Mouse (Mus musculus) T-cell, adult 2 months (primary cell): ENCODE measurements around the gene Ankrd9.

Experiments
- DNase-seq: peaks from one replicate; pipeline ENCODE4 v3.0.0; 2022; ENCODE audit warnings: low spot score

The Ankrd9 gene

GRCm38 (mm10) chr12:110989409-110989808 is 10.6 kb upstream of the Ankrd9 start:
- no peak for DNase-seq

- DNase-seq = no peak
Measured at GRCm38 (mm10) chr12:110986536-110987425, 7.9 kb upstream of the Ankrd9 start.

GRCm38 (mm10) chr12:110985141-110985540 is 6.3 kb upstream of the Ankrd9 start:
- DNase-seq = no peak

DNA sequence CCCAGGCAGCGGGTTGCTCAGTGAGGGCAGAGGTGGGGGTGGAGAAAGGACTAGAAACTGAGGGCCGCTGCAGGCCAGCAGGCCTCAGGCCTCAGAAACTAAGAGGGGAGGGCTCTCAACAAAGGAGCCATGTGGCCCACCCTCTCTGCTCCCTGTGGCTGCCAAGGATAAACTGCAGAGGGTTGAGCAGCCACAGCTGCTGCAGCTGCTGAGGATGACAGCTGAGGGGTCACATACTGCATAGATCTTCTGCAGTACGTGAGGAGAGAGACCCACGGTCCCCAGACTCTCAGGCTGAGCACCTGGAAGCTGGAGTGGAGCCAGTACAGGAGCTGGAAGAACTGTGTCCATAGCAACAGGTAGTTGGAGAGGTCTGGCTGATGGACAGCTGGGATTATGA is 5.8 kb upstream of the Ankrd9 start:
- DNase-seq = no peak

GRCm38 (mm10) chr12:110983714-110984113 is 4.9 kb upstream of the Ankrd9 start:
- DNase-seq = no peak

DNA sequence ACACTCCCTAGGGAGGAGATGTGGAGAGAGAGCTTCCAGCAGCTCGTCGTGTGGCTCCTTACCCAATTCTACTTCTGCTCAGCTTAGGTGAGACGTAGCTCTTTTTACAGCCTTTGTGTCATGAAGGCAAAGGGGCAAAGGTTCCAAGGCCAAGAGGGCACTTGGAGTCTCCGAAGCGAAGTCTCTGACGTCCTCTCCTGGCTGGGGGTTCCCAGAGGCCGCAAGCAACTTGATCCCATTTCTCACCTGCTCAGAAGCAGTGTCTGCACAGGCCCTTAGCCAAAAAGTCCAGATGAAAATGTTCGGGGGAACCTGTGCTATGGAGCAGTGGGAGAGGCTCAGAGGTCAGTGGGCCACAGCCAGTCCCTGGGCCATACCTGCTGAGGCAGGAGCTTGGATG is 4.2 kb upstream of the Ankrd9 start:
- no peak for DNase-seq

- no peak for DNase-seq
Measured at GRCm38 (mm10) chr12:110981736-110982135, 2.9 kb upstream of the Ankrd9 start.

DNA sequence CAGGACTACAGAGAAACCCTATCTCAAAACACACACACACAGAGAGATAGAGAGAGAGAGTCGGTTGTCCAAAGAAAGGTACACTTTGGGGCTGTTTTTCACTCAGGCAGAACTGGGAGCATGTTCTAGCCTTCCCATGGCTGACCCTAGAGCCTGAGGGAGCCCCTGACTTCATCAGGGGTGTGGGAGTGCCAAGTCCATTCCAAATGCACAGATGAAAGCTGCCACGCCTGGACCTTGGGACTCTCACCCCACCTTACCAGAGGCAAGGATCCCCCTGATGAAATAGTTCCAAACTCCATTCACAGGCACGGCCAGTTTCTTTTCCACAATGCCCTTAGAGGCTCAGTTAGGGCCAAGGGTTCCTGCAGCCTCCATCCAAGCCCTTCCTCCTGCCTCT is 968 bp upstream of the Ankrd9 start:
- no peak for DNase-seq

- DNase-seq = no peak
Measured at GRCm38 (mm10) chr12:110977896-110978606, 789 bp downstream of the Ankrd9 start.

DNA sequence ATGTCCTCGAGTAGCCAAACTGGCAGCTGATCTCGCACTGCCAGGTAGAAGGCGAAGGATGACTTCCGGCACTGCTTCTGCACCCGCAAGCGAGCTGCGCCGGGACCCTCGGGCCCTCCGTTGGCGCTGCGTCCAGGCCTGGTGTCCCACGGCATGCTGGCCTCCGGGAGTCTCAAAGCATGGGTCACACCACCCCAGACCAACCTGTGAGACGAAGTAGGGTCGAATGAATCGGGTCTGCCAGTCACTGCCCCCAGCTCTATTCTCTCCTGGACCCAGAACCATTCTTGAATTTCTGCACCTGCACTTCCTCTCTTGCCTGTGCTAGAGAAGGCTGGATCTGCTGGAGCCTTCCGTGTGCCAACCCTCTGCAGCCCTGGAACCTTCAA is 1.5 kb downstream of the Ankrd9 start:
- no peak for DNase-seq

- DNase-seq = no peak
Measured at GRCm38 (mm10) chr12:110976589-110977344, 2.1 kb downstream of the Ankrd9 start.

GRCm38 (mm10) chr12:110975838-110976468 is 2.9 kb downstream of the Ankrd9 start:
- no peak for DNase-seq

DNA sequence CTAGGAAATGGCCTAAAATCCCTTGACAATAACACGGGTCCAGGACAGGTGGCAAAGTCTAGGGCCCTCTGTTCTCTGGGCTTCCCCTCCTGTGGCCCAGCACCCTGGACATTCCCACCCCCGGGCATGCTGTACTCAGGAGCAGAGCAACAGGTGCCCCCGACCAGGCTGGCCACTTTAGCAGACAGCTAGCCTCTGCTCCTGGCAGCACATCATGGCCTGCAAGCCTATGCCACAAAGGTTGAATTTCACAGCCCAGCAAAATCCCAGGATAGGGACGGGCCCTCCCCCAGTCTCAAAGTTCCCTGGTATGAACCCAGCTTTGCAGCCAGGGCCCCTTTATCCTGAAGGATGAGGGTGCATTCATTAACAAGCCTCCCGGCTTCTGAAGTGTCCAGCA is 3.5 kb downstream of the Ankrd9 start:
- DNase-seq = no peak

- DNase-seq = no peak
Measured at GRCm38 (mm10) chr12:110974726-110975125, 4.1 kb downstream of the Ankrd9 start.

DNA sequence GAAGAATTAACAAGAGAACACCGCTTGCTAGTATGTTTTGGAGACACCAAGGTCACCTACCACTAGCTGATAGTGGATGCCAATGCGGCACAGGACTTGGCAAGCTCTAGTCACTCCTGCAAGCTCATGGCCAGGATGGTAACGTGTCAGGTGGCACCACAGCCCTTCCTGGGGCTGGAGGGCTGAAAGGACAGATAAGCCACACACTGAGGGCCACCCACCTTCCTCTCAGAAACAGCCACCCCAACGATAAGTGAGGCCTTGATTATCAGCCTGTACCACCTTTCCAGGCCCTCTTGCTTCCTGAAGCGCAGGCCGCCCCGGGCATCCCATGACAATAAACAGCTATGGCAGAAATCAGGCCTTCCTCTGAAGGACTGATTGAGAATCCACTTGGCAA is 4.5 kb downstream of the Ankrd9 start:
- DNase-seq = no peak

GRCm38 (mm10) chr12:110973829-110974228 is 5.0 kb downstream of the Ankrd9 start:
- no peak for DNase-seq

- no peak for DNase-seq
Measured at GRCm38 (mm10) chr12:110971972-110972371, 6.9 kb downstream of the Ankrd9 start.

DNA sequence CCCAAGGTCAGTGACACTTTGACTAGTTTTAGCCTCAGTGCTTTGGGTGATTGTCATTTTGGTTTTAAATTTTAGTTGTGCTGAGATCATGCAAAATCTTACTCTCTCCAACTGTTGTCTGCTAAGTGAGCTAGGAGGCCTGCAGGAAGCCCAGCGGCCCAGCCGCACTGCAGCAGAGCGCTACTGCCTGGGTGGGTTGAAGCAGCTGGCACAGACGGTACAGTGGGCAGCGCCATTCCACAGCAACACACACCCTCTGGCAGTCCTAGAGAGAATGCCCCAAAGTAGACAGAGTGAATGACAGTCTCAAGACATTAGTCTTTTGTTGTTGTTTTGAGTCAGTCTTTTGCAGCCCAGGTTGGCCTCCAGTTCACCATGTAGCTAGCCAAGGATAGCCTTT is 8.4 kb downstream of the Ankrd9 start:
- DNase-seq = no peak

GRCm38 (mm10) chr12:110967146-110967545 is 11.7 kb downstream of the Ankrd9 start:
- DNase-seq = no peak

DNA sequence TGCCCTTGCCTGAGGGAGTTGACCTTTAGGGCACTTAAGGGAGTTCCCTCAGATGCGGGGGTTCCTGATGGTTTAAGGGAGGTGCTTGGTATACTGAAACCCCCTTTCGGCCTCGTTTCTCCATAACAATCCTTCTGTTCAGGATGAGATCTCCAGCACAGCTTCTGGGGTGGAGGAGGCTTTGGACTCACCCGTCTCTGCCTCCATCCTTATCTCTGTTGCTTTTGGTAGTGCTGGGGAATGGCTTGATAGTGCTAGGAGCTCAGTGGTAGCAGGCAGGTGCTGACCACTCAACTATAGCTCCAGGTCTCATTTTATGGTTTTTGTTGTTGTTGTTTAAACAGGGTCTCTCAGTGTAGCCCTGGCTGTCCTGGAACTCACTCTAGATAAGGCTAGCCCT is 12.8 kb downstream of the Ankrd9 start:
- DNase-seq = no peak

- no peak for DNase-seq
Measured at GRCm38 (mm10) chr12:110965500-110965899, 13.3 kb downstream of the Ankrd9 start.

DNA sequence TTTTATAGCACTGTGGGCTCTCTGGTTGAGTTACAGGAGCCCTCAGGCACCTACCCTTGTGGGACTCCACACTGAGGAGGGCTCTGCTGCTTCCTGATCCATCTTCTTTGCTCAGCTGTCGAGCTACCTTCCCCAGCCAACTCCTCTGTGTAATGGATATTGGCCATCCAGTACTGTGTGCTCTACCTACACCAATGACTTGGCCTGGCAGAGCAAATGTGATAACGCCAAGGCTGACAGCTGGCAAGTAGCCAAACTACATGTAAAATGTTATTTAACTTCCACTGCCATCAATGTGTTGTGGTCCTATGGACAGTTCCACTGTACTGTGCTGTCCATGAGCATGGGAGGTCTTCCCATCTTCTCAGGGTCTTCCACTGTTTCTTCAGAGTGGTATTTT is 16.9 kb downstream of the Ankrd9 start:
- no peak for DNase-seq
